Mouse (Mus musculus) embryonic stem cell, embryonic (primary cell): Measurements from ENCODE around the gene Trpv3.
"Not testable (repeated sequence)": the region's sequence is repeated elsewhere in the genome, so short reads cannot be mapped to it uniquely, and the experiment has no call there.

Source experiments
- CTCF ChIA-PET, 4 experiments: fragments of 300-600 bp in 2 of 4; fragments of 350-600 bp in 2 of 4; sonication (Branson Sonifier 250); formaldehyde crosslinking; loops; one replicate each; lab custom pipeline; 2022; ENCODE audit warnings: inconsistent platforms in 2 of 4; lab: Charles Lee
- POLR2A ChIA-PET, 4 experiments: fragments of 300-600 bp in 2 of 4; fragments of 350-600 bp in 2 of 4; sonication (Branson Sonifier 250); formaldehyde crosslinking; loops; one replicate each; lab custom pipeline; 2022; ENCODE audit warnings: antibody characterized with exemption in 4 of 4, inconsistent platforms in 1 of 4; lab: Charles Lee

Gene Trpv3

GRCm38 (mm10) chr11:73261385-73261784, 5.8 kb upstream of the Trpv3 start:
- CTCF ChIA-PET = no interaction called here
- POLR2A ChIA-PET = interaction anchor here in 1 of 4 experiments (0.7 kb wide), 1 partner anchor 395 kb away, joined by 3 read pairs; no protein-coding TSS in a partner anchor

- CTCF ChIA-PET = interaction anchor here in 1 of 4 experiments (0.6 kb wide), 1 partner anchor 1255 kb away, joined by 9 read pairs; no protein-coding TSS in a partner anchor
- POLR2A ChIA-PET = interaction anchor here in 2 of 4 experiments (1.3 to 2.3 kb wide), 2 partner anchors 17 to 76 kb away, joined by 4 to 9 read pairs; partner anchors contain the start of genes Ctns (in 1 of the 2) and Shpk (in 1 of the 2)
Observed at GRCm38 (mm10) chr11:73274821-73275220, 7.6 kb downstream of the Trpv3 start.

- ChIA-PET POLR2A (interaction anchor here in 1 of 4 experiments (0.9 kb wide), 1 partner anchor 120 kb away, joined by 3 read pairs; the partner anchor contains the start of gene P2rx5), CTCF (interaction anchor here in 3 of 4 experiments (0.6 to 1.5 kb wide), 11 partner anchors 13 to 1524 kb away, joined by 3 to 8 read pairs (median 4); partner anchors contain the start of genes Haspin (in 1 of the 3), Trpv1 (in 1 of the 3) and Trpv3 (in 1 of the 3))
Observed at GRCm38 (mm10) chr11:73280710-73281109, 13.5 kb downstream of the Trpv3 start.

GRCm38 (mm10) chr11:73281528-73282027, 14.4 kb downstream of the Trpv3 start:
- CTCF ChIA-PET = interaction anchor here in 3 of 4 experiments (0.6 to 1.5 kb wide), 16 partner anchors 13 to 1094 kb away, joined by 3 to 12 read pairs (median 4); partner anchors contain the start of genes Trpv1 (in 1 of the 3) and Trpv3 (in 1 of the 3)
- POLR2A ChIA-PET = interaction anchor here in 2 of 4 experiments (0.6 to 1.6 kb wide), 3 partner anchors 36 to 143 kb away, joined by 3 to 4 read pairs (median 3); partner anchors contain the start of genes Haspin (in 1 of the 2) and P2rx5 (in 1 of the 2)

GRCm38 (mm10) chr11:73283369-73283768, 16.2 kb downstream of the Trpv3 start:
- ChIA-PET CTCF (no interaction called here), POLR2A (no interaction called here)

- CTCF ChIA-PET = no interaction called here
- POLR2A ChIA-PET = no interaction called here
Observed at GRCm38 (mm10) chr11:73283926-73284325, 16.7 kb downstream of the Trpv3 start.

- ChIA-PET CTCF (no interaction called here), POLR2A (no interaction called here)
Observed at GRCm38 (mm10) chr11:73284351-73284750, 17.2 kb downstream of the Trpv3 start.

- ChIA-PET POLR2A (interaction anchor here in 1 of 4 experiments (1.0 kb wide), 1 partner anchor 29 kb away, joined by 3 read pairs; no protein-coding TSS in a partner anchor), CTCF (interaction anchor here in 1 of 4 experiments (0.9 kb wide), 1 partner anchor 82 kb away, joined by 3 read pairs; no protein-coding TSS in a partner anchor)
Observed at GRCm38 (mm10) chr11:73289621-73290020, 22.4 kb downstream of the Trpv3 start.

- CTCF ChIA-PET = interaction anchor here in 1 of 4 experiments (0.6 kb wide), 1 partner anchor 1766 kb away, joined by 3 read pairs; no protein-coding TSS in a partner anchor
- POLR2A ChIA-PET = interaction anchor here in 2 of 4 experiments (0.7 kb wide), 2 partner anchors 16 to 734 kb away, joined by 3 read pairs; no protein-coding TSS in a partner anchor
Observed at GRCm38 (mm10) chr11:73303123-73303522, 35.9 kb downstream of the Trpv3 start.

- ChIA-PET CTCF (no interaction called here), POLR2A (no interaction called here)
Observed at GRCm38 (mm10) chr11:73315961-73316360, 48.8 kb downstream of the Trpv3 start.

GRCm38 (mm10) chr11:73318581-73318980, 51.4 kb downstream of the Trpv3 start:
- CTCF ChIA-PET = interaction anchor here in 1 of 4 experiments (1.1 kb wide), 1 partner anchor 37 kb away, joined by 4 read pairs; no protein-coding TSS in a partner anchor
- POLR2A ChIA-PET = interaction anchor here in 3 of 4 experiments (0.8 to 2.2 kb wide), 10 partner anchors 11 to 180 kb away, joined by 3 to 7 read pairs (median 4); partner anchors contain the start of genes Aspa (in 1 of the 3), Ctns (in 1 of the 3), Gm49340 (in 1 of the 3) and Haspin (in 1 of the 3)

GRCm38 (mm10) chr11:73321064-73321463, 53.9 kb downstream of the Trpv3 start:
- CTCF ChIA-PET = not testable (repeated sequence)
- POLR2A ChIA-PET = interaction anchor here in 1 of 4 experiments (0.6 to 0.8 kb wide), 2 partner anchors 97 to 114 kb away, joined by 3 to 4 read pairs; no protein-coding TSS in a partner anchor

GRCm38 (mm10) chr11:73323906-73324830, 57.0 kb downstream of the Trpv3 start:
- ChIA-PET CTCF (no interaction called here), POLR2A (interaction anchor here in 1 of 4 experiments (0.7 kb wide), 1 partner anchor 1423 kb away, joined by 5 read pairs; no protein-coding TSS in a partner anchor)

- POLR2A ChIA-PET = interaction anchor here in 1 of 4 experiments (1.5 kb wide), 1 partner anchor 9 kb away, joined by 4 read pairs; no protein-coding TSS in a partner anchor
- CTCF ChIA-PET = no interaction called here
Observed at GRCm38 (mm10) chr11:73326485-73326886, 59.3 kb downstream of the Trpv3 start.

GRCm38 (mm10) chr11:73327361-73327760, 60.2 kb downstream of the Trpv3 start:
- POLR2A ChIA-PET = no interaction called here
- CTCF ChIA-PET = interaction anchor here in 1 of 4 experiments (0.8 kb wide), 1 partner anchor 8 kb away, joined by 10 read pairs; no protein-coding TSS in a partner anchor

GRCm38 (mm10) chr11:73329442-73329841, 62.3 kb downstream of the Trpv3 start, which contains the start of the genes Aspa, Gm49340 and Spata22:
Gene Aspa (minus strand): TSS chr11:73329596.
Gene Gm49340 (plus strand): TSS chr11:73329741.
Gene Spata22 (plus strand): TSS chr11:73329741.
- CTCF ChIA-PET = no interaction called here
- POLR2A ChIA-PET = interaction anchor here in 2 of 4 experiments (1.0 to 1.5 kb wide), 4 partner anchors 11 to 192 kb away, joined by 3 read pairs; partner anchors contain the start of gene Haspin (in 1 of the 2)

GRCm38 (mm10) chr11:73333357-73333756, 66.2 kb downstream of the Trpv3 start:
- ChIA-PET POLR2A (no interaction called here), CTCF (no interaction called here)

GRCm38 (mm10) chr11:73336919-73337318, 69.7 kb downstream of the Trpv3 start:
- ChIA-PET POLR2A (no interaction called here), CTCF (no interaction called here)
